Mouse (Mus musculus): ENCODE data around the gene Daxx.

DNA sequence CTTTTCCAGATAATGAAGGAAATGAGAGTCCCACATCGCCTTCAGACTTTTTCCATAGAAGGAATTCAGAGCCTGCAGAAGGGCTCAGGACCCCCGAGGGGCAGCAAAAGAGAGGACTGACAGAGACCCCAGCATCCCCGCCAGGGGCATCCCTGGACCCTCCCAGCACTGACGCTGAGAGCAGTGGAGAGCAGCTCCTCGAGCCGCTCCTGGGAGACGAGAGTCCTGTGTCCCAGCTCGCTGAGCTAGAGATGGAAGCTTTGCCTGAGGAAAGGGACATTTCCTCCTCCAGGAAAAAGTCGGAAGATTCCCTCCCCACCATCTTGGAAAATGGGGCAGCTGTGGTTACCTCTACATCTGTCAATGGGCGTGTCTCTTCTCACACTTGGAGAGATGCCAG lies 4.0 kb downstream of the Daxx start:
- TF ChIP-seq CTCF (IDR thresholded peaks at IDR 0.05; ENCODE audit: extremely low read depth, insufficient read depth, insufficient read length, insufficient replicate concordance), result no peak
- TF ChIP-seq POLR2A (IDR thresholded peaks at IDR 0.05; ENCODE audit: low read depth, low read length), result no peak
